Mouse (Mus musculus) hindbrain, postnatal 0 days (tissue): ENCODE results near the gene Slc10a7. TPM values are rescaled to one million over a fixed set of nuclear protein-coding genes. Genes with fewer than 3 reads are reported as not detected.

Experiments
- ATAC-seq: fragments of 200-750 bp; cut with Nextera tagmentation; 2 replicates; pipeline ENCODE4 v1.8.0; 2017; ENCODE audit warnings: mild to moderate bottlenecking, moderate TSS enrichment, moderate library complexity
- DNase-seq: peaks from one replicate; pipeline ENCODE4 v3.0.0-alpha.2; 2015; ENCODE audit warnings: low spot score
- H3K27ac ChIP-seq: fragments of 300-500 bp; sonication (generic); 2 replicates; pipeline ENCODE4 v1.5.1; 2014; ENCODE audit warnings: mild to moderate bottlenecking
- H3K27me3 ChIP-seq: fragments of 300-500 bp; sonication (generic); 2 replicates; pipeline ENCODE4 v1.6.1; 2014; ENCODE audit warnings: low read length, mixed read lengths; ENCODE audit not compliant: insufficient read depth
- H3K36me3 ChIP-seq: fragments of 300-500 bp; sonication (generic); 2 replicates; pipeline ENCODE4 v1.6.1; 2014; ENCODE audit warnings: low read length, mixed read lengths; ENCODE audit not compliant: insufficient read depth
- H3K4me1 ChIP-seq: fragments of 300-500 bp; sonication (generic); 2 replicates; pipeline ENCODE4 v1.6.1; 2014; ENCODE audit warnings: antibody characterized with exemption, low read length, mixed read lengths; ENCODE audit not compliant: insufficient read depth
- H3K4me2 ChIP-seq: fragments of 300-500 bp; sonication (generic); 2 replicates; pipeline ENCODE4 v1.6.1; 2014; ENCODE audit warnings: low read depth, mild to moderate bottlenecking, low read length, moderate library complexity, mixed read lengths
- H3K4me3 ChIP-seq: fragments of 300-500 bp; sonication (generic); 2 replicates; pipeline ENCODE4 v1.5.1; 2014; ENCODE audit warnings: low read length
- H3K9ac ChIP-seq: fragments of 300-500 bp; sonication (generic); replicated peaks from 2 replicates; pipeline ENCODE4 v1.6.1; 2014; ENCODE audit warnings: mild to moderate bottlenecking, low read length, moderate library complexity, mixed read lengths
- H3K9me3 ChIP-seq: fragments of 300-500 bp; sonication (generic); 2 replicates; pipeline ENCODE4 v1.6.1; 2016; ENCODE audit warnings: low read length, mixed read lengths
- CTCF ChIP-seq: IDR thresholded peaks from 2 replicates; pipeline ENCODE4 v1.5.1; 2016; ENCODE audit warnings: antibody characterized with exemption, control low read depth, low read depth
- WGBS: fragments of 180-500 bp; shearing (Covaris S2); extraction: QIAGEN DNeasy Blood & Tissue Kit; methylation state at CpG from one replicate; pipeline ENCODE4 v1.1.7; 2014; 5-methylcytosine and 5-hydroxymethylcytosine counted together
- polyA plus RNA-seq: library from polyadenylated mRNA; unstranded; fragments of >200 nt; fragmentation: Nextera tagmentation; extraction: Ambion mirVana; gene quantifications from 2 replicates; pipeline ENCODE4 v1.2.1, GENCODE M21; 2015
- total RNA-seq: library from RNA; depleted of rRNA; stranded (reverse); fragments of >200 nt; gene quantifications from 2 replicates; pipeline ENCODE4 v1.2.3, GENCODE M21; 2014

The Slc10a7 gene
- total and polyA plus RNA-seq, 2 experiments from 2014 or later = 6.9 to 10.5 TPM

GRCm38 (mm10) chr8:78630414-78631164 is 121.4 kb downstream of the Slc10a7 start:
- Histone ChIP-seq H3K27ac (0 out of 2 replicates have a peak overlapping the region, but pooled peaks have one; percentile 41), H3K36me3 (no peaks in the 10 kb centered on the region), H3K4me3 (no peak overlapping the region), H3K9ac (no peak overlapping the region), H3K27me3 (no peaks in the 10 kb centered on the region), H3K4me2 (no peak overlapping the region), H3K4me1 (peaks cover 3% of the 10 kb centered on the region; the same call in 1 of the 2 replicates), H3K9me3 (no peaks in the 10 kb centered on the region)
- 49% methylated on average over 19 of the region's 19 CpGs for WGBS
- ATAC-seq (no peak), DNase-seq (no peak)
- TF ChIP-seq CTCF = no peak

GRCm38 (mm10) chr8:78633012-78633411 is 123.9 kb downstream of the Slc10a7 start:
- Histone ChIP-seq H3K27me3 (no peaks in the 10 kb centered on the region), H3K4me2 (0 out of 2 replicates have a peak overlapping the region, but pooled peaks have one; percentile 2), H3K4me3 (no peak overlapping the region), H3K27ac (no peak overlapping the region), H3K9me3 (no peaks in the 10 kb centered on the region), H3K9ac (no peak overlapping the region), H3K36me3 (no peaks in the 10 kb centered on the region), H3K4me1 (peaks cover 3% of the 10 kb centered on the region; the same call in 1 of the 2 replicates)
- ATAC-seq (no peak), DNase-seq (no peak)
- whole genome bisulfite sequencing = 29% methylated on average over 12 of the region's 12 CpGs
- TF ChIP-seq CTCF = no peak

DNA sequence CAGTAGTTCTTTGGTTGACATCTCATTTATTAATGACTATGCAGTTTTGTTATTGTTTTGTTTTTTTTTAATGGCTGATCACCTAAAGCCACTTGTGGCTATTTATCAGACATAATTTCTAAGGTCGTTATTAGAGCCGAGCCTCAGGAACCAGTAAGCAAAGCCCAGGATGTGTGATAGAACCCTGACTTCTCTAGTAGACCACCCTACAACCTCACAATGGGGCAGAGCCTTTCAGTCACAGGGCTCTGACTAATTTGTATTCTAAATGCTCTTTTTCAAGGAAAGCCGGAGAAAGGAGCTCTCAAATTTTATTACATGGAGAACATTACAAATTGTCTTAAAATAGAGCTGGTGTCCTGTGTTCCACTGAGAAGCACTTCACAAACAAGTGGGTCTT is 124.9 kb downstream of the Slc10a7 start:
- no peak; the same call in 1 of the 2 replicates for ATAC-seq

GRCm38 (mm10) chr8:78634523-78635240 is 125.5 kb downstream of the Slc10a7 start:
- WGBS = 40% methylated on average over 17 of the region's 17 CpGs
- Histone ChIP-seq H3K4me2 (peak overlapping the region; percentile 41), H3K9me3 (no peaks in the 10 kb centered on the region), H3K27me3 (no peaks in the 10 kb centered on the region), H3K4me3 (no peak overlapping the region; the same call in 1 of the 2 replicates), H3K27ac (no peak overlapping the region), H3K4me1 (peaks cover 3% of the 10 kb centered on the region; the same call in 1 of the 2 replicates), H3K9ac (no peak overlapping the region), H3K36me3 (no peaks in the 10 kb centered on the region)
- ATAC-seq = peak; percentile 79
- TF ChIP-seq CTCF = no peak
- peak; percentile 38 for DNase-seq

More for the DNA sequence above, 124.9 kb downstream of the Slc10a7 start:
- Histone ChIP-seq H3K36me3 (no peaks in the 10 kb centered on the region), H3K9me3 (no peaks in the 10 kb centered on the region), H3K4me1 (peaks cover 3% of the 10 kb centered on the region; the same call in 1 of the 2 replicates), H3K4me2 (peak overlapping the region; percentile 41), H3K9ac (no peak overlapping the region), H3K4me3 (no peak overlapping the region), H3K27ac (no peak overlapping the region), H3K27me3 (no peaks in the 10 kb centered on the region)
- no peak for TF ChIP-seq CTCF
- WGBS = 57% methylated on average over 3 of the region's 3 CpGs
- DNase-seq = no peak

DNA sequence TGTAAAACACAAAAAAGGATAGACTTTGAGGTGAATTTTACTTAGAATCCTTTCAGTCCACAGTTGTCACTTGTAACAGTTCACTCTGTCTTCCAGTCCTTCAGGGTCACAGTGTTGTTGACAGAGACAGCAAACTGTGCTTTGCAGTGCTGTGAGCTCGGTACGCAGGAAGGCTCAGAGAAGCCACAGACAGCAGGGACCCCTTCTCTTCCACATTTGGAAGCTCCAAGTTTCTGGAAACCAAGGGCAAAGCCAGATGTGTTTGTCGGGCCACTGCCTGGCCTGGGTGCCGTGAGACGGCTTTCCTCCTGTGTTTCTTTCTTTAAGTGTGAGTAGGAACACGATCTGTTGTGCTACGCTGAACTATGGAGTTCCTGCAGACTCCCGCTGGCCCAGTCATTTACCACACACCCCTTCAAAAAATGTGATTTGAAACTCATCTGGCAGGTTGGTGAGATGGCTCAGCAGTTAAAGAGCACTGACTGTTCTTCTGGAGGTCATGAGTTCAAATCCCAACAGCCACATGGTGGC is 126.2 kb downstream of the Slc10a7 start:
- Histone ChIP-seq H3K36me3 (no peaks in the 10 kb centered on the region), H3K4me3 (no peak overlapping the region), H3K27me3 (no peaks in the 10 kb centered on the region), H3K9ac (no peak overlapping the region), H3K27ac (no peak overlapping the region), H3K4me1 (peaks cover 3% of the 10 kb centered on the region; the same call in 1 of the 2 replicates), H3K4me2 (no peak overlapping the region), H3K9me3 (no peaks in the 10 kb centered on the region)
- ATAC-seq (no peak; the same call in 1 of the 2 replicates), DNase-seq (no peak)
- no peak for TF ChIP-seq CTCF
- 78% methylated on average over 8 of the region's 8 CpGs for WGBS

- H3K36me3 ChIP-seq = no peaks in the 10 kb centered on the region
- ATAC-seq = no peak
- H3K9ac ChIP-seq = no peak overlapping the region
- no peak overlapping the region for H3K4me2 ChIP-seq
- H3K27me3 ChIP-seq = no peaks in the 10 kb centered on the region
- TF ChIP-seq CTCF = no peak
- no peak for DNase-seq
- H3K4me3 ChIP-seq = no peak overlapping the region
- WGBS = 90% methylated on average over 9 of the region's 9 CpGs
- no peaks in the 10 kb centered on the region for H3K9me3 ChIP-seq
- no peaks in the 10 kb centered on the region for H3K4me1 ChIP-seq
- no peak overlapping the region for H3K27ac ChIP-seq
These were observed 132.8 kb downstream of the Slc10a7 start for GRCm38 (mm10) chr8:78641919-78642318.
